Mouse (Mus musculus): ENCODE data around the gene Dnajb6.
A peak's percentile ranks its signal among the peaks of the same experiment; 100 is the strongest.

The Dnajb6 gene

GRCm38 (mm10) chr5:29854376-29854775 is 118.9 kb downstream of the Dnajb6 start:
- DNase-seq, result no peak

- DNase-seq, result no peak
Observed at GRCm38 (mm10) chr5:29854971-29855370, 119.5 kb downstream of the Dnajb6 start.

- DNase-seq, result no peak
Observed at GRCm38 (mm10) chr5:29861522-29861921, 126.0 kb downstream of the Dnajb6 start.

GRCm38 (mm10) chr5:29862388-29862787 is 126.9 kb downstream of the Dnajb6 start:
- no peak for DNase-seq

GRCm38 (mm10) chr5:29864291-29864737 is 128.8 kb downstream of the Dnajb6 start:
- peak; percentile 14 for DNase-seq

GRCm38 (mm10) chr5:29864994-29865393 is 129.5 kb downstream of the Dnajb6 start:
- no peak for DNase-seq
